Mouse (Mus musculus): ENCODE measurements around the gene Elovl6.

Elovl6 gene

GRCm38 (mm10) chr3:129545228-129545627 lies 13.1 kb downstream of the Elovl6 start:
- no peaks in the 10 kb centered on the region for H3K27me3 ChIP-seq (ENCODE audit: insufficient read depth, low read length)
- H3K4me1 ChIP-seq (replicated peaks; ENCODE audit: low read depth, low read length), result peaks cover 97% of the 10 kb centered on the region
- TF ChIP-seq CTCF (conservative IDR thresholded peaks at IDR 0.05; ENCODE audit: low read length) (no peak), POU5F1 (IDR thresholded peaks at IDR 0.05; ENCODE audit: borderline replicate concordance, low read length) (no peak), NANOG (IDR thresholded peaks at IDR 0.05; ENCODE audit: borderline replicate concordance, low read length) (no peak)
- H3K9me3 ChIP-seq (ENCODE audit: low read length), result no peaks in the 10 kb centered on the region
- H3K36me3 ChIP-seq (ENCODE audit: insufficient read depth, low read length), result peaks cover 63% of the 10 kb centered on the region
- peak overlapping the region; percentile 50 for H3K4me3 ChIP-seq (replicated peaks; ENCODE audit: low read length)

DNA sequence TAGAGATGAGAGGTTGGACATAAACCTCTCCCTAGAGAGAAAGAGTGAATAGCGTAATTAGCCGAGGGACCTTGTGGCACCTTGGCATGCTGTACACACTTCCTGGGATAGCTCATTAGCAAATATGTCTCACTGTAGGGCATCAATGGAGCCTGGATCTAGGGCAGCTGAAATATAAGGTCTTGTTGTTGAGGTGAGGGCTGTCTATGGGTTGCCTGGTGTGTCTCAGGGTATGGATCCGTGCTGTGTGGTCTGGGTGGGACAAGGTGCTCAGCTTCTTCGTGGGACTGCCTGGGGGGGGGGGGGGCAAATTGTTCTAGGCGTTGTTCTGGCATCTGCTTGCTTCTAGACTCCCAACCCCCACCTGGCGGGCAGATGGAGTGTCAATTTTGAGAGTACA lies 13.6 kb downstream of the Elovl6 start:
- TF ChIP-seq CTCF (conservative IDR thresholded peaks at IDR 0.05; ENCODE audit: low read length), result no peak
- no peak for TF ChIP-seq NANOG (IDR thresholded peaks at IDR 0.05; ENCODE audit: borderline replicate concordance, low read length)
- no peak for TF ChIP-seq POU5F1 (IDR thresholded peaks at IDR 0.05; ENCODE audit: borderline replicate concordance, low read length)
- Histone ChIP-seq H3K4me1 (replicated peaks; ENCODE audit: low read depth, low read length) (peaks cover 97% of the 10 kb centered on the region), H3K27me3 (ENCODE audit: insufficient read depth, low read length) (no peaks in the 10 kb centered on the region)

DNA sequence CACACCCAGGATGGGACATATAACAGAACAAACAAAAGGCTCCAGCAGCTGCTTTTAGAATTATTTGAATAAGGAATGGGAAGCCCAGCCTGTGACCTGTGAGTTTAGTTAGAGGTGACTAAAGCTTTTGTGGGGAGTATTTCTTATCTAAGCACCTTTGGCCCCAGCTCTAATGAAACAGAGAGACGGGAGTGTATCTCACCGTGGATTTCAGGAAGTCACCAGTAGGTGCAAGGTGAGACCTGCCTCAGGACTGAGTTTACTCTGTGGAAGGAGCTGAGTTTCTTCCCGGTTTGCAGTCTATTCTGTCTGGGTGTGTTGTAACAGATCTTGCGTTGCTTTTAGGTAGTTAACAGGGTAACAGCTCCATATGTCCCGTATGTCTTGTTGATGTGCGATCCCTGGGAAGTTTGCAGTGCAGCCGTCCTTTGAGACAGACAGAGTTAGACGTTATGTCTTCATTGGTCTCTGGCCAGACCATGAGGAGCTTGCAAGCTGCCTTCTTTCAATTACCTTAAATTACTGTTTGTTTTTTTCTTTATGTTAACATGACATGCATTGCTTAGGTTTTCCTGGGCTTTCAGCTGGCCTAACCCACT lies 15.8 kb downstream of the Elovl6 start:
- Histone ChIP-seq H3K9me3 (ENCODE audit: low read length) (no peaks in the 10 kb centered on the region), H3K36me3 (ENCODE audit: insufficient read depth, low read length) (peaks cover 51% of the 10 kb centered on the region), H3K27me3 (ENCODE audit: insufficient read depth, low read length) (no peaks in the 10 kb centered on the region), H3K4me3 (replicated peaks; ENCODE audit: low read length) (peak overlapping the region; percentile 45), H3K4me1 (replicated peaks; ENCODE audit: low read depth, low read length) (peaks cover 92% of the 10 kb centered on the region)
- TF ChIP-seq POU5F1 (IDR thresholded peaks at IDR 0.05; ENCODE audit: borderline replicate concordance, low read length), result no peak
- TF ChIP-seq NANOG (IDR thresholded peaks at IDR 0.05; ENCODE audit: borderline replicate concordance, low read length), result no peak
- no peak for TF ChIP-seq CTCF (conservative IDR thresholded peaks at IDR 0.05; ENCODE audit: low read length)

More for the DNA sequence above, 13.6 kb downstream of the Elovl6 start:
- peak overlapping the region; percentile 50 for H3K4me3 ChIP-seq (replicated peaks; ENCODE audit: low read length)
- no peaks in the 10 kb centered on the region for H3K9me3 ChIP-seq (ENCODE audit: low read length)
- H3K36me3 ChIP-seq (ENCODE audit: insufficient read depth, low read length), result peaks cover 62% of the 10 kb centered on the region

GRCm38 (mm10) chr3:129548760-129549159 lies 16.6 kb downstream of the Elovl6 start:
- Histone ChIP-seq H3K9me3 (ENCODE audit: low read length) (no peaks in the 10 kb centered on the region), H3K36me3 (ENCODE audit: insufficient read depth, low read length) (peaks cover 50% of the 10 kb centered on the region), H3K27me3 (ENCODE audit: insufficient read depth, low read length) (no peaks in the 10 kb centered on the region), H3K4me1 (replicated peaks; ENCODE audit: low read depth, low read length) (peaks cover 92% of the 10 kb centered on the region), H3K4me3 (replicated peaks; ENCODE audit: low read length) (peak overlapping the region; percentile 45)
- TF ChIP-seq CTCF (conservative IDR thresholded peaks at IDR 0.05; ENCODE audit: low read length) (no peak), NANOG (IDR thresholded peaks at IDR 0.05; ENCODE audit: borderline replicate concordance, low read length) (no peak), POU5F1 (IDR thresholded peaks at IDR 0.05; ENCODE audit: borderline replicate concordance, low read length) (no peak)

- TF ChIP-seq CTCF (conservative IDR thresholded peaks at IDR 0.05; ENCODE audit: low read length) (no peak), POU5F1 (IDR thresholded peaks at IDR 0.05; ENCODE audit: borderline replicate concordance, low read length) (no peak), NANOG (IDR thresholded peaks at IDR 0.05; ENCODE audit: borderline replicate concordance, low read length) (no peak; the same call in 1 of the 2 replicates)
- Histone ChIP-seq H3K36me3 (ENCODE audit: insufficient read depth, low read length) (peaks cover 53% of the 10 kb centered on the region), H3K9me3 (ENCODE audit: low read length) (no peaks in the 10 kb centered on the region), H3K4me3 (replicated peaks; ENCODE audit: low read length) (peak overlapping the region; percentile 45), H3K27me3 (ENCODE audit: insufficient read depth, low read length) (no peaks in the 10 kb centered on the region), H3K4me1 (replicated peaks; ENCODE audit: low read depth, low read length) (peaks cover 93% of the 10 kb centered on the region)
These were observed 17.4 kb downstream of the Elovl6 start for GRCm38 (mm10) chr3:129549546-129549945.

- H3K4me3 ChIP-seq (replicated peaks; ENCODE audit: low read length), result peak overlapping the region; percentile 69
These were observed 19.6 kb downstream of the Elovl6 start for GRCm38 (mm10) chr3:129551581-129552290.

DNA sequence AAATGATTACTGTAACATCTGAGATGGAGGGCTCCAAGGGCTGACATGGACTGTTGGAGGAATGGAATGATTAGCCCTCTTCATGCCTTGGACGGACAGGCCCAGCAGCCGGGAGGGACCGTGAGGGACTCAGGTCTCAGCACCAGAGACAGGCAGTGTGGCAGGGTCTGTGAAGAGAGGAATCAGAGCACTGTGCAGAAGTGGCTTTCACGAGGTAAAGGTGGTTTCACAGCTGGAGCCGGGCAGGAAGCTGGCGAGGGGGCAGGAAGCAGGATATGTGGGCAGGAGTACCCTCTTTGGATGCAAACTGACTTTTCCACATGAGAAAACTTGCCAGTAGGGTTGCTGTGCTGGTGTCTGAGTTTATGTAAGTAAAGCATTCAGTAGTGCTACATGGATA lies 20.2 kb downstream of the Elovl6 start:
- Histone ChIP-seq H3K36me3 (ENCODE audit: insufficient read depth, low read length) (peaks cover 73% of the 10 kb centered on the region), H3K4me1 (replicated peaks; ENCODE audit: low read depth, low read length) (peaks cover 93% of the 10 kb centered on the region), H3K9me3 (ENCODE audit: low read length) (no peaks in the 10 kb centered on the region), H3K4me3 (replicated peaks; ENCODE audit: low read length) (peak overlapping the region; percentile 69), H3K27me3 (ENCODE audit: insufficient read depth, low read length) (no peaks in the 10 kb centered on the region)
- TF ChIP-seq POU5F1 (IDR thresholded peaks at IDR 0.05; ENCODE audit: borderline replicate concordance, low read length) (no peak), NANOG (IDR thresholded peaks at IDR 0.05; ENCODE audit: borderline replicate concordance, low read length) (no peak), CTCF (conservative IDR thresholded peaks at IDR 0.05; ENCODE audit: low read length) (no peak)

More at GRCm38 (mm10) chr3:129551581-129552290, 19.6 kb downstream of the Elovl6 start:
- TF ChIP-seq NANOG (IDR thresholded peaks at IDR 0.05; ENCODE audit: borderline replicate concordance, low read length), result peak; percentile 80
- peak; percentile 81 for TF ChIP-seq POU5F1 (IDR thresholded peaks at IDR 0.05; ENCODE audit: borderline replicate concordance, low read length)
- no peak for TF ChIP-seq CTCF (conservative IDR thresholded peaks at IDR 0.05; ENCODE audit: low read length)
- H3K9me3 ChIP-seq (ENCODE audit: low read length), result no peaks in the 10 kb centered on the region
- peaks cover 73% of the 10 kb centered on the region for H3K36me3 ChIP-seq (ENCODE audit: insufficient read depth, low read length)
- H3K27me3 ChIP-seq (ENCODE audit: insufficient read depth, low read length), result no peaks in the 10 kb centered on the region
- peaks cover 93% of the 10 kb centered on the region for H3K4me1 ChIP-seq (replicated peaks; ENCODE audit: low read depth, low read length)

- Histone ChIP-seq H3K36me3 (ENCODE audit: insufficient read depth, low read length) (peaks cover 72% of the 10 kb centered on the region), H3K4me1 (replicated peaks; ENCODE audit: low read depth, low read length) (peaks cover 93% of the 10 kb centered on the region), H3K9me3 (ENCODE audit: low read length) (no peaks in the 10 kb centered on the region), H3K4me3 (replicated peaks; ENCODE audit: low read length) (0 out of 2 replicates have a peak overlapping the region, but pooled peaks have one; percentile 23), H3K27me3 (ENCODE audit: insufficient read depth, low read length) (no peaks in the 10 kb centered on the region)
- TF ChIP-seq CTCF (conservative IDR thresholded peaks at IDR 0.05; ENCODE audit: low read length), result no peak
- TF ChIP-seq POU5F1 (IDR thresholded peaks at IDR 0.05; ENCODE audit: borderline replicate concordance, low read length), result no peak
- TF ChIP-seq NANOG (IDR thresholded peaks at IDR 0.05; ENCODE audit: borderline replicate concordance, low read length), result no peak
These were observed 21.0 kb downstream of the Elovl6 start for GRCm38 (mm10) chr3:129553173-129553572.
